Mouse (Mus musculus): ENCODE data around the gene Appl1.

DNA sequence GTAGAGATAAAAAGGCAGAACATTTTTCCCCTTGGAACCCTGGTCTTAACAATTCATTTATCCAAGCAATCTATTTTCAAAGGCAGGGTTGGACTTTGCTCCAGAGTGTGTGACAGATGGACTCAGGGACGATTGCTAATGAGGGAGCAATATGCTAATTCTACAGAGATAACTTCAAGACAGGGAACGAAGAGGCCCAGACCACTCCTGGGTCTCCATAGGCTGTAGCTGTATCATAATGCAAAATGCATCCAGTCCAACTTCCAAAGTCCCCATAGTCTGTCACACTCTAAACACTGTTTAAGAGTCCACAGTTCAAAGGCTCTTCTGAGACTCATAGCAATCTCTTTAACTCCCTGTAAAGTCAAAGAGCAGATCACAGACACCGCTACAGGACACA lies 83.8 kb downstream of the Appl1 start:
- TF ChIP-seq TCF12 (IDR thresholded peaks at IDR 0.05; ENCODE audit: insufficient read depth, poor library complexity, severe bottlenecking): no peak
- no peak for TF ChIP-seq MAX (IDR thresholded peaks at IDR 0.05; ENCODE audit: low read depth)
- TF ChIP-seq MYOG (IDR thresholded peaks at IDR 0.05; ENCODE audit: control insufficient read depth in 1 of 3, insufficient read depth in 1 of 3, insufficient read length in 2 of 3, low read depth in 2 of 3): no peak
- no peak for TF ChIP-seq SRF (IDR thresholded peaks at IDR 0.05; ENCODE audit: control insufficient read depth, insufficient read length, low read depth)
- no peak for TF ChIP-seq POLR2A (IDR thresholded peaks at IDR 0.05; ENCODE audit: insufficient read length, low read depth)

Data from myocyte (in vitro differentiated cells).